Mouse (Mus musculus) hindbrain, embryonic 11.5 days (tissue): Measurements from ENCODE around the gene Bbx. TPM values are rescaled to one million over a fixed set of nuclear protein-coding genes. Genes with fewer than 3 reads are reported as not detected.
A peak's percentile ranks its signal among the peaks of the same experiment; 100 is the strongest.

Experiments
- ATAC-seq: fragments of 200-750 bp; cut with Nextera tagmentation; 2 replicates; pipeline ENCODE4 v1.8.0; 2017; ENCODE audit warnings: mild to moderate bottlenecking, moderate TSS enrichment, moderate library complexity; ENCODE audit not compliant: low FRiP score
- DNase-seq: peaks from one replicate; pipeline ENCODE4 v3.0.0-alpha.2; 2015; ENCODE audit warnings: low spot score
- H3K27ac ChIP-seq: fragments of 300-500 bp; sonication (generic); 2 replicates; pipeline ENCODE4 v1.5.1; 2014; ENCODE audit warnings: mild to moderate bottlenecking, low read depth, low read length
- H3K27me3 ChIP-seq: fragments of 300-500 bp; sonication (generic); 2 replicates; pipeline ENCODE4 v1.6.1; 2014; ENCODE audit warnings: mild to moderate bottlenecking, low read length, moderate library complexity, mixed read lengths; ENCODE audit not compliant: control insufficient read depth, insufficient read depth
- H3K36me3 ChIP-seq: fragments of 300-500 bp; sonication (generic); 2 replicates; pipeline ENCODE4 v1.6.1; 2014; ENCODE audit warnings: mild to moderate bottlenecking, low read length, moderate library complexity, mixed read lengths; ENCODE audit not compliant: control insufficient read depth, insufficient read depth
- H3K4me1 ChIP-seq: fragments of 300-500 bp; sonication (generic); replicated peaks from 2 replicates; pipeline ENCODE4 v1.6.1; 2014; ENCODE audit warnings: low read length, mixed read lengths; ENCODE audit not compliant: control insufficient read depth, insufficient read depth
- H3K4me2 ChIP-seq: fragments of 300-500 bp; sonication (generic); replicated peaks from 2 replicates; pipeline ENCODE4 v1.6.1; 2014; ENCODE audit warnings: mild to moderate bottlenecking, low read depth, low read length
- H3K4me3 ChIP-seq: fragments of 300-500 bp; sonication (generic); 2 replicates; pipeline ENCODE4 v1.5.1; 2014; ENCODE audit warnings: low read depth, low read length
- H3K9ac ChIP-seq: fragments of 300-500 bp; sonication (generic); 2 replicates; pipeline ENCODE4 v1.6.1; 2014; ENCODE audit warnings: low read depth, low read length
- H3K9me3 ChIP-seq: fragments of 300-500 bp; sonication (generic); 2 replicates; pipeline ENCODE4 v1.6.1; 2016; ENCODE audit warnings: low read length; ENCODE audit not compliant: control insufficient read depth
- WGBS: fragments of 180-500 bp; shearing (Covaris S2); extraction: QIAGEN DNeasy Blood & Tissue Kit; methylation state at CpG from one replicate; pipeline ENCODE4 v1.1.7; 2014; 5-methylcytosine and 5-hydroxymethylcytosine counted together
- polyA plus RNA-seq: library from polyadenylated mRNA; unstranded; fragments of >200 nt; fragmentation: Nextera tagmentation; extraction: Ambion mirVana; gene quantifications from 2 replicates; pipeline ENCODE4 v1.2.1, GENCODE M21; 2014

The Bbx gene
- polyA plus RNA-seq, 1 experiment from 2014 or later: 42.2 TPM

DNA sequence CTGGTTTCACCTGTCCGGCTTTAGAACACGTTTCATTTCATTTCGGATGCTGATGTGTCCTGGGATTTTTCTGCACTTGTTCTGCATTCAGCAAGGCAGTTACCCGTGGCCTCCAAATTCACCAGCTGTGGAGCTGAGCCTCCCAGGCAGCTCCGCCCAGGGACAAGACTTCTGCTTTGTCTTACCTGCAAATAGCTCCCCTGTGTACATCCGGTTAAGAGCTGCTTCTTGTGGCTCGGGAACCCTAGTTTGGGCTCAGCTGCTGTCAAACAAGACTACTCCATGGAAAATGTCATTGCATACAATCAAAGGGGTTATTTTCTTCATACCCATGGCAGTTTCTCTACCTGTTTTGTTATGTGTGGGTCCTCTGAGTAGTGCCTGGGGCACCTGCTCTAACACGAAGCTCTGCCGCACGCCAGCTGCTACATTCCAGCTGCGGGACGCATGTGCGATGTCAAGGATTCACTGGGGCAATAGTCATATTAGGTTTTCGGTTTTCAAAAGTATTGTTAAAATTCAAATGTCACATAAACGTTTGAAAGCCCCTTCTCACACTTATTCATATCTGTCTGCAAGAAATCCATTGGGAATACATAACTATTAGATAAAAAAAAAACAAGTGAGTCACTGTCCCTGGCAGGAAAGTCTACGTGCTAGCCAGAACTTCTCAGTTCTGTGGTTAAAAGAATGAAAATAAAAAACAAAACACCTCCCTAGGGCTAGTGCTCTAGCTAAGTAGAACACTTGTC, 264.8 kb downstream of the Bbx start:
- Histone ChIP-seq H3K36me3 (no peaks in the 10 kb centered on the region), H3K27ac (no peak overlapping the region), H3K4me3 (no peak overlapping the region), H3K9me3 (no peaks in the 10 kb centered on the region), H3K9ac (no peak overlapping the region), H3K27me3 (no peaks in the 10 kb centered on the region), H3K4me1 (no peaks in the 10 kb centered on the region), H3K4me2 (no peak overlapping the region)
- 85% methylated on average over 16 of the region's 16 CpGs for WGBS
- DNase-seq: no peak
- ATAC-seq: no peak

DNA sequence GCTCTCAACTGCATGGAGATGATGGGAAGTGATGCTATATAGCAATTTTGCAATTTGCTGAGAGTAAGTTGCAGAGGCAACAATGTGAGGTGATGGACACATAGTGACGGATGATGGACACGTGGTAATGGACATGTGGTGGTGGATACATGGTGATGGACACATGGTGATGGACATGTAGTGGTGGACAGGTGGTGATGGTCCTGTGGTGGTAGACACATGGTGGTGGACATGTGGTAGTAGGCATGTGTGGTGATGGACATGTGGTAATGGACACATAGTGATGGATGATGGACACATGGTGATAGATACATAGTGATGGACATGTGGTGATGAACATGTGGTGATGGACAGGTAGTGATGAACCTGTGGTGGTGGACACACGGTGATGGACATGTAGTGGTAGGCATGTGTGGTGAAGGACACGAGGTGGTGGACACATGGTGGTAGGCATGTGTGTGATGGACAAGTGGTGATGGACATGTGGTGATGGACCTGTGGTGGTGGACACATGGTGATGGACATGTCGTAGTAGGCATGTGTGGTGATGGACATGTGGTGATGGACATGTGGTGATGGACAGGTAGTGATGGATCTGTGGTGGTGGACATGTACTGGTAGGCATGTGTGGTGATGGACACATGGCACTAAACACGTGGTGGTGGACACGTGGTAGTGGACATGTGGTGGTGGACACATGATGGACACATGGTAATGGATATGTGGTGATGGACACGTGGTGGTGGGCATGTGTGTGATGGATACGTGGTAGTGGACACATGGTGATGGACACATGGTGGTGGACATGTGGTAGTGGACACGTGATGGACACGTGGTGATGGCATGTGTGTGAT, 271.5 kb downstream of the Bbx start:
- no peak overlapping the region for H3K27ac ChIP-seq
- no peak overlapping the region for H3K4me3 ChIP-seq
- no peak overlapping the region for H3K9ac ChIP-seq
- ATAC-seq (peak; percentile 70), DNase-seq (no peak)
- H3K36me3 ChIP-seq: no peaks in the 10 kb centered on the region
- H3K4me1 ChIP-seq: no peaks in the 10 kb centered on the region
- 92% methylated on average over 11 of the region's 11 CpGs for WGBS
- H3K9me3 ChIP-seq: no peaks in the 10 kb centered on the region
- no peaks in the 10 kb centered on the region for H3K27me3 ChIP-seq
- no peak overlapping the region for H3K4me2 ChIP-seq

DNA sequence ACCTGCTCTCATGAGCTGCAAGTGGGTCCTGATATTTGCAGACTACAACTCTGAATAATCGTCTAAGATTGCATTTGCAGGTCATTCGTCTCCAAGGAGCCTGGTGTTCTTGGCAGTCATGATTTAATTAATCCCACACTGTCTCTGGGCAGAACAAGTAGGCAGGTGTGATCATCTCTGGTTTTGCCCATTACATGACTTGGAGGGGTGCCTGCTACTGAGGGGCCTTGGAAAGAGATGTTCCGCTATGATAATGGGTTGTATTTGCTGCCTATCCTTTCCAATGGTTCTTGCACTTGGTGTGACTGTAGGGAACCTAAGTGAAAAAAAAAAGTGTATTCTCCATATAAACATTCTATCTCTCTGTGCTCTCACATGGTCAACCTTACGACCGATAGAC, 273.6 kb downstream of the Bbx start:
- Histone ChIP-seq H3K4me2 (no peak overlapping the region), H3K27me3 (no peaks in the 10 kb centered on the region), H3K9me3 (no peaks in the 10 kb centered on the region), H3K36me3 (no peaks in the 10 kb centered on the region), H3K27ac (no peak overlapping the region), H3K9ac (no peak overlapping the region), H3K4me3 (no peak overlapping the region), H3K4me1 (no peaks in the 10 kb centered on the region)
- DNase-seq (no peak), ATAC-seq (no peak)
- 93% methylated on average over 5 of the region's 5 CpGs for WGBS

DNA sequence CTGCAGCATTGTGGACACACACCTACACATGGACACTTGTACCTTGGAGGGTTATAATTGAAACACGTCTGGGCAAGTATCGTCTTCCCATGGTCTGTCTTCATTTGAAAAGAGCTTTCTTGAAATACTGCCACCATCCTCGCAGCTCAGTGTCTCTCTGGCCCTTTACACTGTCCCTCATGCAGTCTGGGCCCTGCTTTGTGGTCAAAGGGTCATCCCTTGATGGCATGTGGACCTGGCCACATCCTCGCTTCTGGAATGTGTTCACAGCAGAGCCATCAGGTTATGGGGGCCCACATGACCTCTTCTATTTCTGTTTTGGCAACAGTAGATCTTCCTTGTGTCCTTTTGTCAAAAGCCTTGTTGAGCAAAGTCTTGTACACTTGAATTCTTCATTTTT, 282.6 kb downstream of the Bbx start:
- no peak overlapping the region for H3K27ac ChIP-seq
- no peak overlapping the region for H3K9ac ChIP-seq
- no peak overlapping the region for H3K4me3 ChIP-seq
- H3K4me2 ChIP-seq: no peak overlapping the region
- no peaks in the 10 kb centered on the region for H3K36me3 ChIP-seq
- no peak for DNase-seq
- no peaks in the 10 kb centered on the region for H3K27me3 ChIP-seq
- no peaks in the 10 kb centered on the region for H3K4me1 ChIP-seq
- ATAC-seq: no peak
- no peaks in the 10 kb centered on the region; the same call in 1 of the 2 replicates for H3K9me3 ChIP-seq
- 87% methylated on average over 4 of the region's 4 CpGs for WGBS

DNA sequence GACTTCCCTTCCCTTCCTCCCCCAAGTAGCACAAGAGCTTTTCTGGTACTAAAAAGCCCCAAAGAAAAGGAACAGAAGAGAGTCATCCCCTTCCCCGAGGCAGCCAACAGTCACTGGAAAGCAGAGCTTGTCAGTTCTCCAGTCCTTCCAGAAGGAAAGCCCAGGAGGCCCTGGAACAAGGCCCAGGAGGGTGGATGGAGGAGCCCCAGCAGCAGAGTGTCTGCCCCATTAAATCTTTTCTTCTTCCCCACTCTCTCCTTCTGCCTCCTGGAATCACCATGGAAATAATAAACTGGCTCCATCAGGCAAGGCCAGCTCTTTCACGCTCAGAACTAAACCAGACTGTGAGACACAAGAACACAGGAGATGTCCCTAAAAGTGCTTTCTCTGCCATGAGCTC, 284.3 kb downstream of the Bbx start:
- ATAC-seq (no peak), DNase-seq (no peak)
- no peak overlapping the region for H3K4me3 ChIP-seq
- no peaks in the 10 kb centered on the region for H3K27me3 ChIP-seq
- no peak overlapping the region for H3K4me2 ChIP-seq
- no peaks in the 10 kb centered on the region for H3K4me1 ChIP-seq
- no peaks in the 10 kb centered on the region for H3K36me3 ChIP-seq
- no peak overlapping the region for H3K27ac ChIP-seq
- no peak overlapping the region for H3K9ac ChIP-seq
- H3K9me3 ChIP-seq: no peaks in the 10 kb centered on the region; the same call in 1 of the 2 replicates
- WGBS: 77% methylated on average over 2 of the region's 2 CpGs

Other genes starting within 250 kb of the Bbx start
- gene Ccdc54, start 158.8 kb upstream of the Bbx start, polyA plus RNA-seq: not detected in 2 replicates